Mouse (Mus musculus): ENCODE results near the gene Slc25a47.

- no peak for TF ChIP-seq POLR2A (IDR thresholded peaks at IDR 0.05; ENCODE audit: borderline replicate concordance, low read depth, low read length)
- TF ChIP-seq CTCF (IDR thresholded peaks at IDR 0.05; ENCODE audit: low read depth, low read length) = no peak
These were observed 10.2 kb upstream of the Slc25a47 start for GRCm38 (mm10) chr12:108825561-108826224.

All from bone marrow macrophage, adult 2 months (primary cell).